Mouse (Mus musculus) embryonic facial prominence, embryonic 14.5 days (tissue): Measurements from ENCODE around the gene Txnl4b. TPM values are rescaled to one million over a fixed set of nuclear protein-coding genes. Genes with fewer than 3 reads are reported as not detected.

ENCODE experiments used
- ATAC-seq: fragments of 200-750 bp; cut with Nextera tagmentation; 2 replicates; pipeline ENCODE4 v1.8.0; 2017; ENCODE audit warnings: low read depth, moderate number of reproducible peaks, moderate TSS enrichment
- DNase-seq: peaks from one replicate; pipeline ENCODE4 v3.0.0-alpha.2; 2015; ENCODE audit warnings: low spot score
- H3K27ac ChIP-seq: fragments of 300-500 bp; sonication (generic); replicated peaks from 2 replicates; pipeline ENCODE4 v1.5.1; 2014; ENCODE audit warnings: low read depth, mild to moderate bottlenecking, low read length, moderate library complexity
- H3K27me3 ChIP-seq: fragments of 300-500 bp; sonication (generic); replicated peaks from 2 replicates; pipeline ENCODE4 v1.6.1; 2014; ENCODE audit warnings: low read length; ENCODE audit not compliant: control insufficient read depth, insufficient read depth
- H3K36me3 ChIP-seq: fragments of 300-500 bp; sonication (generic); 2 replicates; pipeline ENCODE4 v1.6.1; 2014; ENCODE audit warnings: low read length, mixed read lengths; ENCODE audit not compliant: control insufficient read depth, insufficient read depth
- H3K4me1 ChIP-seq: fragments of 300-500 bp; sonication (generic); 2 replicates; pipeline ENCODE4 v1.6.1; 2014; ENCODE audit warnings: antibody characterized with exemption, low read length; ENCODE audit not compliant: control insufficient read depth, insufficient read depth
- H3K4me2 ChIP-seq: fragments of 300-500 bp; sonication (generic); 2 replicates; pipeline ENCODE4 v1.6.1; 2014; ENCODE audit warnings: low read depth, mild to moderate bottlenecking, low read length, moderate library complexity, mixed read lengths
- H3K4me3 ChIP-seq: fragments of 300-500 bp; sonication (generic); 2 replicates; pipeline ENCODE4 v1.5.1; 2014; ENCODE audit warnings: low read depth, mild to moderate bottlenecking, low read length
- H3K9ac ChIP-seq: fragments of 300-500 bp; sonication (generic); 2 replicates; pipeline ENCODE4 v1.6.1; 2014; ENCODE audit warnings: low read depth, mild to moderate bottlenecking, low read length, moderate library complexity, mixed read lengths
- H3K9me3 ChIP-seq: fragments of 300-500 bp; sonication (generic); 2 replicates; pipeline ENCODE4 v1.6.1; 2016; ENCODE audit warnings: low read length; ENCODE audit not compliant: control insufficient read depth
- WGBS: fragments of 180-500 bp; shearing (Covaris S2); extraction: QIAGEN DNeasy Blood & Tissue Kit; methylation state at CpG from one replicate; pipeline ENCODE4 v1.1.7; 2014; 5-methylcytosine and 5-hydroxymethylcytosine counted together
- polyA plus RNA-seq: library from polyadenylated mRNA; unstranded; fragments of >200 nt; fragmentation: Nextera tagmentation; extraction: Ambion mirVana; gene quantifications from 2 replicates; pipeline ENCODE4 v1.2.1, GENCODE M21; 2014

Gene Txnl4b
- polyA plus RNA-seq, 1 experiment from 2014 or later = 23.5 TPM

- Histone ChIP-seq H3K27ac (no peak overlapping the region), H3K4me3 (no peak overlapping the region), H3K27me3 (no peaks in the 10 kb centered on the region), H3K9ac (no peak overlapping the region), H3K4me2 (no peak overlapping the region; the same call in 1 of the 2 replicates), H3K4me1 (peaks cover 15% of the 10 kb centered on the region), H3K36me3 (peaks cover 42% of the 10 kb centered on the region), H3K9me3 (no peaks in the 10 kb centered on the region)
- no peak for DNase-seq
- 70% methylated on average over 2 of the region's 2 CpGs for WGBS
- no peak for ATAC-seq
Measured at GRCm38 (mm10) chr8:109563881-109564280, 1.8 kb upstream of the Txnl4b start.

GRCm38 (mm10) chr8:109564766-109565165, 926 bp upstream of the Txnl4b start:
- Histone ChIP-seq H3K36me3 (peaks cover 40% of the 10 kb centered on the region), H3K9me3 (no peaks in the 10 kb centered on the region), H3K27me3 (no peaks in the 10 kb centered on the region), H3K9ac (peak overlapping the region; percentile 91), H3K4me1 (peaks cover 15% of the 10 kb centered on the region), H3K4me2 (peak overlapping the region; percentile 82), H3K4me3 (peak overlapping the region; percentile 72), H3K27ac (peak overlapping the region; percentile 87)
- ATAC-seq (no peak), DNase-seq (no peak)
- WGBS = 4% methylated on average over 10 of the region's 10 CpGs

GRCm38 (mm10) chr8:109571139-109571538, 5.4 kb downstream of the Txnl4b start:
- Histone ChIP-seq H3K4me1 (peaks cover 6% of the 10 kb centered on the region; the same call in 1 of the 2 replicates), H3K27me3 (no peaks in the 10 kb centered on the region), H3K9ac (no peak overlapping the region), H3K36me3 (peaks cover 20% of the 10 kb centered on the region; the same call in 1 of the 2 replicates), H3K9me3 (no peaks in the 10 kb centered on the region), H3K4me2 (no peak overlapping the region), H3K4me3 (no peak overlapping the region), H3K27ac (no peak overlapping the region)
- ATAC-seq = no peak
- WGBS = 88% methylated on average over 12 of the region's 12 CpGs
- no peak for DNase-seq

- Histone ChIP-seq H3K4me2 (no peak overlapping the region), H3K27ac (no peak overlapping the region), H3K9ac (no peak overlapping the region), H3K9me3 (0 out of 2 replicates have a peak, but pooled peaks cover 1% of the 10 kb centered on the region), H3K36me3 (peaks cover 11% of the 10 kb centered on the region; the same call in 1 of the 2 replicates), H3K27me3 (no peaks in the 10 kb centered on the region), H3K4me1 (no peaks in the 10 kb centered on the region), H3K4me3 (no peak overlapping the region)
- ATAC-seq (no peak), DNase-seq (no peak)
- 73% methylated on average over 4 of the region's 4 CpGs for WGBS
Measured at GRCm38 (mm10) chr8:109576311-109576710, 10.6 kb downstream of the Txnl4b start.

- 51% methylated on average over 8 of the region's 8 CpGs for WGBS
- Histone ChIP-seq H3K4me1 (no peaks in the 10 kb centered on the region), H3K27ac (no peak within 1 kb of the TSS), H3K9ac (no peak within 1 kb of the TSS), H3K36me3 (no peaks in the 10 kb centered on the region), H3K4me2 (no peak within 1 kb of the TSS), H3K27me3 (no peaks in the 10 kb centered on the region), H3K9me3 (0 out of 2 replicates have a peak, but pooled peaks cover 3% of the 10 kb centered on the region), H3K4me3 (no peak within 1 kb of the TSS)
- ATAC-seq = no peak
- no peak for DNase-seq
Measured at GRCm38 (mm10) chr8:109578900-109579301, 13.2 kb downstream of the Txnl4b start, which contains the start of gene Hp. Hp (minus strand) TSS chr8:109579172.

GRCm38 (mm10) chr8:109584293-109584692, 18.6 kb downstream of the Txnl4b start:
- ATAC-seq (no peak), DNase-seq (no peak)
- H3K27ac ChIP-seq = no peak overlapping the region
- no peak overlapping the region for H3K4me2 ChIP-seq
- WGBS = 78% methylated on average over 4 of the region's 4 CpGs
- 0 out of 2 replicates have a peak, but pooled peaks cover 3% of the 10 kb centered on the region for H3K9me3 ChIP-seq
- no peak overlapping the region for H3K9ac ChIP-seq
- H3K36me3 ChIP-seq = no peaks in the 10 kb centered on the region
- no peak overlapping the region for H3K4me3 ChIP-seq
- H3K4me1 ChIP-seq = no peaks in the 10 kb centered on the region
- no peaks in the 10 kb centered on the region for H3K27me3 ChIP-seq

- no peak for ATAC-seq
- H3K9ac ChIP-seq = no peak overlapping the region
- 90% methylated on average over 3 of the region's 3 CpGs for WGBS
- H3K4me2 ChIP-seq = no peak overlapping the region
- no peaks in the 10 kb centered on the region for H3K4me1 ChIP-seq
- H3K4me3 ChIP-seq = no peak overlapping the region
- no peaks in the 10 kb centered on the region for H3K27me3 ChIP-seq
- no peak for DNase-seq
- H3K27ac ChIP-seq = no peak overlapping the region
- no peaks in the 10 kb centered on the region for H3K36me3 ChIP-seq
- 0 out of 2 replicates have a peak, but pooled peaks cover 3% of the 10 kb centered on the region for H3K9me3 ChIP-seq
Measured at GRCm38 (mm10) chr8:109584830-109585229, 19.1 kb downstream of the Txnl4b start.

- H3K36me3 ChIP-seq = no peaks in the 10 kb centered on the region
- 0 out of 2 replicates have a peak, but pooled peaks cover 3% of the 10 kb centered on the region for H3K9me3 ChIP-seq
- H3K27me3 ChIP-seq = no peaks in the 10 kb centered on the region
- H3K4me2 ChIP-seq = no peak overlapping the region
- H3K9ac ChIP-seq = no peak overlapping the region
- no peaks in the 10 kb centered on the region for H3K4me1 ChIP-seq
- ATAC-seq (no peak), DNase-seq (no peak)
- H3K27ac ChIP-seq = no peak overlapping the region
- H3K4me3 ChIP-seq = no peak overlapping the region
Measured at GRCm38 (mm10) chr8:109585652-109586051, 20.0 kb downstream of the Txnl4b start.

- Histone ChIP-seq H3K36me3 (peaks cover 6% of the 10 kb centered on the region; the same call in 1 of the 2 replicates), H3K27ac (no peak overlapping the region), H3K9ac (no peak overlapping the region), H3K4me1 (no peaks in the 10 kb centered on the region), H3K27me3 (no peaks in the 10 kb centered on the region), H3K4me3 (no peak overlapping the region), H3K4me2 (no peak overlapping the region), H3K9me3 (no peaks in the 10 kb centered on the region)
- 62% methylated on average over 6 of the region's 7 CpGs for WGBS
- ATAC-seq = peak; percentile 33; the same call in 1 of the 2 replicates
- DNase-seq = peak; percentile 63
Measured at GRCm38 (mm10) chr8:109586972-109587504, 21.3 kb downstream of the Txnl4b start.
